ENCODE assay signal across 21 mouse cellular contexts in the genomic region with DNA sequence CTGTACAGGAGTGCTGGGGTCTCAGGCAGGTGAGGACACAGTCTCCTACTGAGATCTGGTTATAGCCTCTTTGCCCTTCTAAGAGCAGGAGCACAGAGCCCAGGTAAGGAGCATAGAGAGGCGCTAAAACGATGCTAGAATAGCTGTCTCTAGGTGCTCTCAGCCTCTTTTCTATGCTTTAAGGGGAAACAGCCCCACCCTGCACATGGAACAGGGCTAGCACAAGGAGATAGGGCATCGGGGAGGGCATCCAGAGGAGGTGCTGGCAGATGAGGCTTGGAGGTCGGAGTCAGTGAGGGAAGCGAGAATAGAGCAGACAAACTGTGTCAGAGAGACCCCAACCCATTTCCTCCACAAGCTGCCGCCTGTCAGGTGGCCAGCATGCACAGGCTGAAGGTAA. TPM values are rescaled to one million over a fixed set of nuclear protein-coding genes. Genes with fewer than 3 reads are reported as not detected.
"Had no signal": no experiment of that assay in that cellular context is flagged by ENCODE, and none has a peak within 500 bp of the region (broad histone marks: within the 10 kb centered on the region; RNA-seq: fewer than 3 reads in every experiment).

No protein-coding gene starts in this region.

- H3K4me2 ChIP-seq: lung, embryonic 15.5 days; midbrain, embryonic 11.5 days; midbrain, embryonic 13.5 days; midbrain, embryonic 15.5 days; neural tube, embryonic 12.5 days; stomach, embryonic 15.5 days had no signal

- H3K27me3 ChIP-seq: midbrain, embryonic 13.5 days; midbrain, embryonic 15.5 days had no signal

- ATAC-seq: lung, postnatal 0 days; midbrain, embryonic 13.5 days; midbrain, embryonic 15.5 days had no signal

- H3K9ac ChIP-seq: lung, embryonic 15.5 days; midbrain, embryonic 13.5 days; midbrain, embryonic 15.5 days; neural tube, embryonic 12.5 days; stomach, embryonic 15.5 days had no signal

- H3K36me3 ChIP-seq: lung, embryonic 15.5 days; midbrain, embryonic 13.5 days; midbrain, embryonic 15.5 days; neural tube, embryonic 12.5 days; stomach, embryonic 15.5 days had no signal

- H3K4me3 ChIP-seq: lung, embryonic 15.5 days; megakaryocyte, embryonic 14.5 days; midbrain, embryonic 13.5 days; midbrain, embryonic 15.5 days; neural tube, embryonic 12.5 days; stomach, embryonic 15.5 days had no signal

- H3K27ac ChIP-seq: lung, embryonic 15.5 days; macrophage; midbrain, embryonic 13.5 days; midbrain, embryonic 15.5 days; neural tube, embryonic 12.5 days; stomach, embryonic 15.5 days; stomach, postnatal 0 days had no signal

- DNase-seq: lung, adult 2 months; lung, postnatal 14 days; lung, postnatal 36 days; right cerebral cortex, postnatal 14 days; thymus, adult 2 months; thymus, postnatal 25 days; thymus, postnatal 4 days had no signal

- H3K9me3 ChIP-seq: lung, embryonic 15.5 days; megakaryocyte, embryonic 14.5 days; midbrain, embryonic 13.5 days; midbrain, embryonic 15.5 days; neural tube, embryonic 12.5 days; stomach, embryonic 15.5 days had no signal

RNA-seq across cellular contexts. Expression of a gene that starts 6.1 kb away (rescaled TPM):
- total RNA-seq: megakaryocyte progenitor cell, adult 5-6 weeks; monocyte, adult 5-6 weeks; neutrophil, adult 5-6 weeks had no signal

RNA-seq across cellular contexts. Expression of a gene that starts 41.0 kb away (rescaled TPM):
- total RNA-seq: midbrain, postnatal 0 days had no signal
